Mouse (Mus musculus) lung, adult 2 months (tissue): Measurements from ENCODE around the gene Tead1.

ENCODE experiments used
- CTCF ChIP-seq: fragments of 200-500 bp; IDR thresholded peaks from 2 replicates; pipeline ENCODE4 v1.5.1; 2011; ENCODE audit warnings: mild to moderate bottlenecking, low read length, control low read depth; ENCODE audit not compliant: insufficient read depth
- POLR2A ChIP-seq: fragments of 200-500 bp; IDR thresholded peaks from 2 replicates; pipeline ENCODE4 v1.6.1; 2011; ENCODE audit warnings: low read depth, mild to moderate bottlenecking, control low read depth, low read length, borderline replicate concordance; ENCODE audit errors: extremely low read depth

GRCm38 (mm10) chr7:112790334-112790733 is 111.2 kb downstream of the Tead1 start:
- TF ChIP-seq CTCF: no peak
- no peak for TF ChIP-seq POLR2A
